In the genomic region with DNA sequence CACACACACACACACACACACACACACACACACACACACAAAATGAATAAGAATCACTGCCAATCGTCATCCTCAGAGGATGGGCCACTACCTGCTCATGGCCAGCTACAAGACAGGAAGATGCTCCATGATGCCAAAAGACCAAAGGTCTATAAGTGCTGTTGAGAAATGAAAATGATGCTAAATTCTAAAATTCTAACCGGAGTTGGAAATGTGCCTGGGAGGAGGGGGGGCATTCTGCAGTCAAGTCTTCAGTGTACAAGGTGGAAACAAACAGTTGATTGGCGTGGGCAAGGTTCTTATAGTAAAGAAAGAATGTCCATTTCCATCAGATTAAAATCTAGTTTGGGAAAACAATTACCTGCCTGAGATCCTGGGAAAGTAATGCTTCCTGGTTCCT, we compare ENCODE assay signal across 13 mouse cellular contexts.
DNase-seq lines count a peak whose midpoint lies in the region; ATAC-seq and TF ChIP-seq lines count a peak whose summit lies in the region.
"Had no signal": no experiment of that assay in that cellular context is flagged by ENCODE, and none has a peak within 500 bp of the region (broad histone marks: within the 10 kb centered on the region; RNA-seq: fewer than 3 reads in every experiment).

No protein-coding gene starts in this region.

- H3K36me3 ChIP-seq in hindbrain, embryonic 16.5 days (ENCODE audit: control insufficient read depth, insufficient read depth, low read length) = no peaks in the 10 kb centered on the region
- H3K36me3 ChIP-seq in midbrain, postnatal 0 days (ENCODE audit: insufficient read depth, low read length) = no peaks in the 10 kb centered on the region
- H3K36me3 ChIP-seq: G1E; liver, embryonic 12.5 days; lung, embryonic 15.5 days had no signal

- WGBS in hindbrain, embryonic 16.5 days = 69% methylated on average over 3 of the region's 3 CpGs
- 43% methylated on average over 3 of the region's 3 CpGs for WGBS in midbrain, postnatal 0 days

- H3K27me3 ChIP-seq in hindbrain, embryonic 16.5 days (replicated peaks; ENCODE audit: control insufficient read depth, insufficient read depth, low read length) = no peaks in the 10 kb centered on the region
- H3K27me3 ChIP-seq in midbrain, postnatal 0 days (ENCODE audit: insufficient read depth, low read length) = no peaks in the 10 kb centered on the region
- H3K27me3 ChIP-seq: liver, embryonic 12.5 days; lung, embryonic 15.5 days had no signal

- H3K27ac ChIP-seq in hindbrain, embryonic 16.5 days (ENCODE audit: low read depth, low read length) = peak overlapping the region; percentile 29; the same call in 1 of the 2 replicates
- peak overlapping the region; percentile 38; the same call in 1 of the 2 replicates for H3K27ac ChIP-seq in midbrain, postnatal 0 days (ENCODE audit: low read depth, low read length)
- H3K27ac ChIP-seq: liver, embryonic 12.5 days had no signal

- no peak overlapping the region for H3K4me2 ChIP-seq in hindbrain, embryonic 16.5 days (ENCODE audit: low read length)
- no peak overlapping the region for H3K4me2 ChIP-seq in midbrain, postnatal 0 days (ENCODE audit: low read depth, low read length, poor library complexity, severe bottlenecking)
- H3K4me2 ChIP-seq: liver, embryonic 12.5 days; lung, embryonic 15.5 days had no signal

- ATAC-seq in hindbrain, embryonic 16.5 days = no peak
- no peak for ATAC-seq in midbrain, postnatal 0 days (ENCODE audit: low FRiP score)
- ATAC-seq: liver, embryonic 12.5 days had no signal

- no peak overlapping the region for H3K4me3 ChIP-seq in hindbrain, embryonic 16.5 days (ENCODE audit: low read length)
- no peak overlapping the region for H3K4me3 ChIP-seq in midbrain, postnatal 0 days (ENCODE audit: low read depth, low read length)
- H3K4me3 ChIP-seq: liver, embryonic 12.5 days; lung, embryonic 15.5 days; megakaryocyte, embryonic 14.5 days had no signal

- peak; percentile 24 for DNase-seq in kidney, adult 9 months
- DNase-seq in kidney, adult 11 months = no peak
- DNase-seq in kidney, postnatal 10 days = peak; percentile 48
- no peak for DNase-seq in midbrain, postnatal 0 days (ENCODE audit: low spot score)
- DNase-seq in frontal cortex, postnatal 25 days (ENCODE audit: low spot score in 2 of 2) = no peak
- DNase-seq in spleen, postnatal 10 days (ENCODE audit: low spot score in 2 of 2) = no peak
- DNase-seq: cerebellum, adult 11-12 months; cerebellum, postnatal 36 days had no signal

- H3K9ac ChIP-seq in hindbrain, embryonic 16.5 days (ENCODE audit: low read depth, low read length) = no peak overlapping the region
- H3K9ac ChIP-seq in midbrain, postnatal 0 days (replicated peaks; ENCODE audit: low read length, poor library complexity, severe bottlenecking) = no peak overlapping the region
- H3K9ac ChIP-seq: liver, embryonic 12.5 days; lung, embryonic 15.5 days had no signal

- peaks cover 6% of the 10 kb centered on the region; the same call in 1 of the 2 replicates for H3K4me1 ChIP-seq in hindbrain, embryonic 16.5 days (ENCODE audit: control insufficient read depth, insufficient read depth, low read depth, low read length)
- H3K4me1 ChIP-seq in midbrain, postnatal 0 days (ENCODE audit: insufficient read depth, low read length) = no peaks in the 10 kb centered on the region
- H3K4me1 ChIP-seq: liver, embryonic 12.5 days had no signal

- no peak for TF ChIP-seq CTCF in midbrain, postnatal 0 days (IDR thresholded peaks at IDR 0.05)

- H3K9me3 ChIP-seq in hindbrain, embryonic 16.5 days (ENCODE audit: control insufficient read depth, low read length) = no peaks in the 10 kb centered on the region
- no peaks in the 10 kb centered on the region for H3K9me3 ChIP-seq in midbrain, postnatal 0 days (ENCODE audit: low read length)
- H3K9me3 ChIP-seq: G1E; liver, embryonic 12.5 days; lung, embryonic 15.5 days; megakaryocyte, embryonic 14.5 days had no signal

Comparison
In these comparisons a context has a peak if more than half of its experiments do, and no peak if none do; other contexts are left out.
1. DNase-seq: peak in kidney, adult 9 months (single experiment) and kidney, postnatal 10 days (single experiment); none in kidney, adult 11 months (single experiment), midbrain, postnatal 0 days (single experiment), frontal cortex, postnatal 25 days (0 of 2) and spleen, postnatal 10 days (0 of 2).